Mouse (Mus musculus) right cerebral cortex, adult 2 months (tissue): ENCODE data around the gene Grk3.
A peak's percentile ranks its signal among the peaks of the same experiment; 100 is the strongest.

Source experiments
- DNase-seq, 2 experiments: peaks; one replicate each; pipeline ENCODE4 v3.0.0; 2021 to 2022; ENCODE audit warnings: low spot score in 2 of 2

Grk3 gene

GRCm38 (mm10) chr5:112872999-112873398, 142.6 kb downstream of the Grk3 start:
- DNase-seq, result no peak

DNA sequence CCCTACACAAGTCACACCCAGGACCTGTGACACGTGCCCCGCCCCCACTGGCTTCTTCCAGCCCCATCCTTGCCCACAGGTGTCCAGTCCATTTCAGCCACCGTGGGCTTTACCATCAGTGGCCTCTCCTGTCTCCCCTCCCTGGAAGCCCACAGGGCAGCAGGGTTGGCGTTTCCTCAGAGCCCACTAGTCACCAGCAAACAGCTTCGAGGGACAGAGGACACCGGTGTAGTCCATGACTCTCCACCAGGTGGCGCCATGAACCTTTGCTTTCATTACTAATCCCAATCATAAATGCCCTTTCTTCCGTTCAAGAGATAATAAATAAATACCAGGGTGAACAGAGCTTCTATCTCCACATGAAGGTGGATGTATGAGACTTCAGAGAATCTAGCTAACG, 144.9 kb downstream of the Grk3 start:
- peak; percentile 81 to 83 for DNase-seq

DNA sequence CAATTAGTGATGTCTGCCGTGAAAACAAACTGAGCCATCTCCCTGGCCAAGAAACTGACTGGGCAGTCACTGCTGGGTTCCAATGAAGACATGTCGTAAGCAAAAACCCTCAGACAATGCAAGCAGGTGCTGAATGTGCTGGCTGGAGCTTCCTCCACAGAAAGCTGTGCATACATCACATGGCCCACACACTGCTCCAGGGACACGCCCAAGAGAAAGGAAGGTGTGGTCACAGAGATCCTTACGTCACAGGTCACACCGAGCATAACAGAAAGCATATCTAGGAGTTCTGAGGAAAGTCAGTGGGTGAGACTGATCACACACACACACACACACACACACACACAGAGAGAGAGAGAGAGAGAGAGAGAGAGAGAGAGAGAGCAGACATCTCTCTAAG, 147.0 kb downstream of the Grk3 start:
- no peak for DNase-seq

DNA sequence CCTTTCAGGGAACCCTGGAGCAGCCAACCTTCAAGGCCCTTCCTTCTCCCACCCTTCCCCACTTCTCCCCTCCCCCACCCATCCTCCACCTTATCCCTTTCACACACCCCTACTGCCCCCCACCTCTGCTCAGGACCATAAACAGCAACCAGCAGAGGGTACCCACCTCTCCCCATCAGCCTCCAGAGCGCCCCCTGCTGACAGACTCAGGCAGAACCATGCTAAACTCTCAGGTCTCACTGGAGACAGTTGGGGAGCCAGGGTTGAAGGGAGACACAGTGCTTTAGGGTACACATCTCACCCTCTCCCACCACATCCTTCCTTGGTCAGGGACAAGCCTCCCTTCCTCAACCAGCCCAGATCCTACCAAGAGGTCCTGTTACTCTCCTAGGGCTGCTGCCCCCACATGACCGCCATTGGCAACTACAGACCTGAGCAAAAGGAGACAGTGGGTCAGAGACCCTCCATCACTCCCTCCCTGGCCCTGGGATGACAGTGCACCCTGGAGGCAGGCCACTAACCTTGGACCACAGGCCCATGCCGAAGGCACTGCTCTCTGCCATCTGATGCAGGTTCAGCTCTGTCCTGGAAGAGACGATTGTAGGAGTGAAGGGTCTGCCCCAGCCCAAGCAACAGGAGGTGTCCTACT, 150.7 kb downstream of the Grk3 start:
- DNase-seq, result peak in 1 of 2 experiments; percentile 63
